Mouse (Mus musculus): ENCODE measurements around the gene Ggn.

- TF ChIP-seq CHD2 (IDR thresholded peaks at IDR 0.05; ENCODE audit: low read depth, low read length), result no peak
- no peak for TF ChIP-seq ZC3H11A (IDR thresholded peaks at IDR 0.05; ENCODE audit: borderline replicate concordance, low read depth, low read length)
- no peak for TF ChIP-seq HCFC1 (IDR thresholded peaks at IDR 0.05; ENCODE audit: borderline replicate concordance, insufficient read depth, low read length)
- TF ChIP-seq MAFK (IDR thresholded peaks at IDR 0.05; ENCODE audit: insufficient read depth, low read depth, low read length), result no peak
- TF ChIP-seq ZNF384 (IDR thresholded peaks at IDR 0.05; ENCODE audit: low read depth, low read length), result no peak
These were observed 2.4 kb upstream of the Ggn start for GRCm38 (mm10) chr7:29167656-29168055.

All from ES-E14 (cell line).